Mouse (Mus musculus): Measurements from ENCODE around the gene Pde6g. TPM values are rescaled to one million over a fixed set of nuclear protein-coding genes. Genes with fewer than 3 reads are reported as not detected.
"Not testable (repeated sequence)": the region's sequence is repeated elsewhere in the genome, so short reads cannot be mapped to it uniquely, and the experiment has no call there.

The Pde6g gene
- polyA plus RNA-seq, 1 experiment from 2014 or later, result not detected

- H3K4me3 ChIP-seq (ENCODE audit: low read depth, low read length), result no peak overlapping the region
- ATAC-seq (no peak), DNase-seq (ENCODE audit: low spot score) (no peak)
- peaks cover 50% of the 10 kb centered on the region for H3K36me3 ChIP-seq (ENCODE audit: insufficient read depth, low read length)
- TF ChIP-seq EP300 (IDR thresholded peaks at IDR 0.05), result no peak
- no peak for TF ChIP-seq CTCF (IDR thresholded peaks at IDR 0.05)
- WGBS, result 96% methylated on average over 1 of the region's 1 CpGs
- H3K9me3 ChIP-seq (ENCODE audit: low read length), result no peaks in the 10 kb centered on the region
- H3K4me1 ChIP-seq (ENCODE audit: insufficient read depth, low read depth, low read length), result no peaks in the 10 kb centered on the region
- no peak overlapping the region for H3K27ac ChIP-seq (ENCODE audit: low read length)
- H3K4me2 ChIP-seq (replicated peaks; ENCODE audit: low read depth, low read length), result no peak overlapping the region
- no peaks in the 10 kb centered on the region for H3K27me3 ChIP-seq (replicated peaks; ENCODE audit: insufficient read depth, low read length)
- H3K9ac ChIP-seq (replicated peaks; ENCODE audit: low read depth), result no peak overlapping the region
Observed at GRCm38 (mm10) chr11:120418592-120418991, 34.7 kb downstream of the Pde6g start.

GRCm38 (mm10) chr11:120417852-120418251 lies 35.4 kb downstream of the Pde6g start:
- Histone ChIP-seq H3K9ac (replicated peaks; ENCODE audit: low read depth) (no peak overlapping the region), H3K9me3 (ENCODE audit: low read length) (no peaks in the 10 kb centered on the region), H3K4me3 (ENCODE audit: low read depth, low read length) (no peak overlapping the region), H3K4me1 (ENCODE audit: insufficient read depth, low read depth, low read length) (no peaks in the 10 kb centered on the region), H3K27me3 (replicated peaks; ENCODE audit: insufficient read depth, low read length) (no peaks in the 10 kb centered on the region), H3K27ac (ENCODE audit: low read length) (no peak overlapping the region), H3K4me2 (replicated peaks; ENCODE audit: low read depth, low read length) (no peak overlapping the region), H3K36me3 (ENCODE audit: insufficient read depth, low read length) (peaks cover 56% of the 10 kb centered on the region)
- ATAC-seq, result no peak
- DNase-seq (ENCODE audit: low spot score), result no peak
- TF ChIP-seq EP300 (IDR thresholded peaks at IDR 0.05) (no peak), CTCF (IDR thresholded peaks at IDR 0.05) (no peak)
- 81% methylated on average over 7 of the region's 7 CpGs for WGBS

GRCm38 (mm10) chr11:120413621-120414020 lies 39.7 kb downstream of the Pde6g start:
- H3K4me3 ChIP-seq (ENCODE audit: low read depth, low read length); H3K4me1 ChIP-seq (ENCODE audit: insufficient read depth, low read depth, low read length); H3K9ac ChIP-seq (replicated peaks; ENCODE audit: low read depth); H3K27ac ChIP-seq (ENCODE audit: low read length); H3K27me3 ChIP-seq (replicated peaks; ENCODE audit: insufficient read depth, low read length); DNase-seq (ENCODE audit: low spot score); ATAC-seq; H3K9me3 ChIP-seq (ENCODE audit: low read length); H3K4me2 ChIP-seq (replicated peaks; ENCODE audit: low read depth, low read length): not testable (repeated sequence)
- H3K36me3 ChIP-seq (ENCODE audit: insufficient read depth, low read length), result peaks cover 63% of the 10 kb centered on the region
- WGBS, result 96% methylated on average over 7 of the region's 10 CpGs

- no peaks in the 10 kb centered on the region for H3K27me3 ChIP-seq (replicated peaks; ENCODE audit: insufficient read depth, low read length)
- 92% methylated on average over 1 of the region's 1 CpGs for WGBS
- no peak for TF ChIP-seq EP300 (IDR thresholded peaks at IDR 0.05)
- no peak for TF ChIP-seq CTCF (IDR thresholded peaks at IDR 0.05)
- no peak for ATAC-seq
- no peak overlapping the region for H3K4me2 ChIP-seq (replicated peaks; ENCODE audit: low read depth, low read length)
- H3K9ac ChIP-seq (replicated peaks; ENCODE audit: low read depth), result no peak overlapping the region
- H3K4me3 ChIP-seq (ENCODE audit: low read depth, low read length), result no peak overlapping the region
- H3K27ac ChIP-seq (ENCODE audit: low read length), result no peak overlapping the region
- H3K9me3 ChIP-seq (ENCODE audit: low read length), result no peaks in the 10 kb centered on the region
- DNase-seq (ENCODE audit: low spot score), result no peak
- H3K36me3 ChIP-seq (ENCODE audit: insufficient read depth, low read length), result peaks cover 78% of the 10 kb centered on the region; the same call in 1 of the 2 replicates
- H3K4me1 ChIP-seq (ENCODE audit: insufficient read depth, low read depth, low read length), result no peaks in the 10 kb centered on the region
Observed at GRCm38 (mm10) chr11:120406445-120406844, 46.9 kb downstream of the Pde6g start.

GRCm38 (mm10) chr11:120405867-120406266 lies 47.4 kb downstream of the Pde6g start:
- peaks cover 76% of the 10 kb centered on the region; the same call in 1 of the 2 replicates for H3K36me3 ChIP-seq (ENCODE audit: insufficient read depth, low read length)
- no peaks in the 10 kb centered on the region for H3K27me3 ChIP-seq (replicated peaks; ENCODE audit: insufficient read depth, low read length)
- H3K4me2 ChIP-seq (replicated peaks; ENCODE audit: low read depth, low read length), result no peak overlapping the region
- no peaks in the 10 kb centered on the region for H3K4me1 ChIP-seq (ENCODE audit: insufficient read depth, low read depth, low read length)
- TF ChIP-seq EP300 (IDR thresholded peaks at IDR 0.05) (no peak), CTCF (IDR thresholded peaks at IDR 0.05) (no peak)
- ATAC-seq, result no peak
- H3K9me3 ChIP-seq (ENCODE audit: low read length), result no peaks in the 10 kb centered on the region
- no peak overlapping the region for H3K27ac ChIP-seq (ENCODE audit: low read length)
- WGBS, result 94% methylated on average over 3 of the region's 3 CpGs
- DNase-seq (ENCODE audit: low spot score), result no peak
- H3K4me3 ChIP-seq (ENCODE audit: low read depth, low read length), result no peak overlapping the region
- no peak overlapping the region for H3K9ac ChIP-seq (replicated peaks; ENCODE audit: low read depth)

- H3K9me3 ChIP-seq (ENCODE audit: low read length), result no peaks in the 10 kb centered on the region
- H3K9ac ChIP-seq (replicated peaks; ENCODE audit: low read depth), result no peak overlapping the region
- DNase-seq (ENCODE audit: low spot score) (no peak), ATAC-seq (no peak)
- no peak overlapping the region for H3K27ac ChIP-seq (ENCODE audit: low read length)
- WGBS, result 90% methylated on average over 1 of the region's 1 CpGs
- H3K4me1 ChIP-seq (ENCODE audit: insufficient read depth, low read depth, low read length), result no peaks in the 10 kb centered on the region
- peaks cover 76% of the 10 kb centered on the region; the same call in 1 of the 2 replicates for H3K36me3 ChIP-seq (ENCODE audit: insufficient read depth, low read length)
- no peak for TF ChIP-seq CTCF (IDR thresholded peaks at IDR 0.05)
- TF ChIP-seq EP300 (IDR thresholded peaks at IDR 0.05), result no peak
- H3K4me3 ChIP-seq (ENCODE audit: low read depth, low read length), result no peak overlapping the region
- H3K27me3 ChIP-seq (replicated peaks; ENCODE audit: insufficient read depth, low read length), result no peaks in the 10 kb centered on the region
- no peak overlapping the region for H3K4me2 ChIP-seq (replicated peaks; ENCODE audit: low read depth, low read length)
Observed at GRCm38 (mm10) chr11:120404814-120405213, 48.5 kb downstream of the Pde6g start.

- TF ChIP-seq CTCF (IDR thresholded peaks at IDR 0.05) (no peak), EP300 (IDR thresholded peaks at IDR 0.05) (no peak)
- Histone ChIP-seq H3K4me2 (replicated peaks; ENCODE audit: low read depth, low read length) (no peak overlapping the region), H3K9me3 (ENCODE audit: low read length) (no peaks in the 10 kb centered on the region), H3K4me1 (ENCODE audit: insufficient read depth, low read depth, low read length) (no peaks in the 10 kb centered on the region), H3K9ac (replicated peaks; ENCODE audit: low read depth) (no peak overlapping the region), H3K27ac (ENCODE audit: low read length) (no peak overlapping the region), H3K4me3 (ENCODE audit: low read depth, low read length) (no peak overlapping the region), H3K36me3 (ENCODE audit: insufficient read depth, low read length) (peaks cover 48% of the 10 kb centered on the region), H3K27me3 (replicated peaks; ENCODE audit: insufficient read depth, low read length) (no peaks in the 10 kb centered on the region)
- no peak for ATAC-seq
- 95% methylated on average over 2 of the region's 2 CpGs for WGBS
- DNase-seq (ENCODE audit: low spot score), result no peak
Observed at GRCm38 (mm10) chr11:120399319-120399718, 54.0 kb downstream of the Pde6g start.

Other genes starting within 250 kb of the Pde6g start
- gene Bahcc1, start 220.6 kb downstream of the Pde6g start, polyA plus RNA-seq (2015; fragmentation: Nextera tagmentation; extraction: Ambion mirVana), result 5.9 and 6.6 TPM in 2 replicates
- gene Actg1, start 105.0 kb downstream of the Pde6g start, polyA plus RNA-seq (2015; fragmentation: Nextera tagmentation; extraction: Ambion mirVana), result 1,989 and 2,317 TPM in 2 replicates
- gene Fscn2, start 92.0 kb downstream of the Pde6g start, polyA plus RNA-seq (2015; fragmentation: Nextera tagmentation; extraction: Ambion mirVana), result 0.36 and 0.74 TPM in 2 replicates
- gene Faap100, start 74.7 kb downstream of the Pde6g start, polyA plus RNA-seq (2015; fragmentation: Nextera tagmentation; extraction: Ambion mirVana), result 18.1 and 19.6 TPM in 2 replicates
- gene Nploc4, start 15.8 kb downstream of the Pde6g start, polyA plus RNA-seq (2015; fragmentation: Nextera tagmentation; extraction: Ambion mirVana), result 15.3 and 16.5 TPM in 2 replicates
- gene Tspan10, start 10.9 kb downstream of the Pde6g start, polyA plus RNA-seq (2015; fragmentation: Nextera tagmentation; extraction: Ambion mirVana), result not detected in 2 replicates
- gene Oxld1, start 4.6 kb upstream of the Pde6g start, polyA plus RNA-seq (2015; fragmentation: Nextera tagmentation; extraction: Ambion mirVana), result 14.9 and 18.9 TPM in 2 replicates
- gene Ccdc137, start 4.6 kb upstream of the Pde6g start, polyA plus RNA-seq (2015; fragmentation: Nextera tagmentation; extraction: Ambion mirVana), result 16.5 and 21.1 TPM in 2 replicates
- gene Arl16, start 14.1 kb upstream of the Pde6g start, polyA plus RNA-seq (2015; fragmentation: Nextera tagmentation; extraction: Ambion mirVana), result 29.8 and 33.4 TPM in 2 replicates
- 60.6 and 67.7 TPM in 2 replicates for gene Mrpl12, start 31.1 kb upstream of the Pde6g start, polyA plus RNA-seq (2015; fragmentation: Nextera tagmentation; extraction: Ambion mirVana)
- 75.4 and 83.4 TPM in 2 replicates for gene Slc25a10, start 38.3 kb upstream of the Pde6g start, polyA plus RNA-seq (2015; fragmentation: Nextera tagmentation; extraction: Ambion mirVana)
- 0.61 and 0.76 TPM in 2 replicates for gene Gcgr, start 77.2 kb upstream of the Pde6g start, polyA plus RNA-seq (2015; fragmentation: Nextera tagmentation; extraction: Ambion mirVana)
- 209 and 215 TPM in 2 replicates for gene Mcrip1, start 96.2 kb upstream of the Pde6g start, polyA plus RNA-seq (2015; fragmentation: Nextera tagmentation; extraction: Ambion mirVana)
- not detected in 2 replicates for gene Ppp1r27, start 97.6 kb upstream of the Pde6g start, polyA plus RNA-seq (2015; fragmentation: Nextera tagmentation; extraction: Ambion mirVana)
- 551 and 555 TPM in 2 replicates for gene P4hb, start 119.8 kb upstream of the Pde6g start, polyA plus RNA-seq (2015; fragmentation: Nextera tagmentation; extraction: Ambion mirVana)
- 512 TPM in 2 replicates for gene Arhgdia, start 128.1 kb upstream of the Pde6g start, polyA plus RNA-seq (2015; fragmentation: Nextera tagmentation; extraction: Ambion mirVana)
- 149 and 150 TPM in 2 replicates for gene Alyref, start 144.9 kb upstream of the Pde6g start, polyA plus RNA-seq (2015; fragmentation: Nextera tagmentation; extraction: Ambion mirVana)
- 138 and 151 TPM in 2 replicates for gene Anapc11, start 144.9 kb upstream of the Pde6g start, polyA plus RNA-seq (2015; fragmentation: Nextera tagmentation; extraction: Ambion mirVana)
- 2.5 and 2.9 TPM in 2 replicates for gene Npb, start 155.0 kb upstream of the Pde6g start, polyA plus RNA-seq (2015; fragmentation: Nextera tagmentation; extraction: Ambion mirVana)
- 93.9 and 102 TPM in 2 replicates for gene Pcyt2, start 164.4 kb upstream of the Pde6g start, polyA plus RNA-seq (2015; fragmentation: Nextera tagmentation; extraction: Ambion mirVana)
- 45.3 and 46.0 TPM in 2 replicates for gene Sirt7, start 171.7 kb upstream of the Pde6g start, polyA plus RNA-seq (2015; fragmentation: Nextera tagmentation; extraction: Ambion mirVana)
- 25.9 and 28.3 TPM in 2 replicates for gene Mafg, start 180.1 kb upstream of the Pde6g start, polyA plus RNA-seq (2015; fragmentation: Nextera tagmentation; extraction: Ambion mirVana)
- 6.9 and 7.1 TPM in 2 replicates for gene Pycr1, start 190.3 kb upstream of the Pde6g start, polyA plus RNA-seq (2015; fragmentation: Nextera tagmentation; extraction: Ambion mirVana)
- 0.46 TPM in 1 of 2 replicates, not detected in the other for gene Myadml2, start 194.7 kb upstream of the Pde6g start, polyA plus RNA-seq (2015; fragmentation: Nextera tagmentation; extraction: Ambion mirVana)
- 8.5 and 10.2 TPM in 2 replicates for gene Notum, start 207.7 kb upstream of the Pde6g start, polyA plus RNA-seq (2015; fragmentation: Nextera tagmentation; extraction: Ambion mirVana)
- gene Aspscr1, start 219.5 kb upstream of the Pde6g start, polyA plus RNA-seq (2015; fragmentation: Nextera tagmentation; extraction: Ambion mirVana), result 114 and 129 TPM in 2 replicates

Data from lung, postnatal 0 days (tissue).